Mouse (Mus musculus) hindbrain, embryonic 12.5 days (tissue): ENCODE results near the gene Reg1. TPM values are rescaled to one million over a fixed set of nuclear protein-coding genes. Genes with fewer than 3 reads are reported as not detected.

Experiments
- ATAC-seq: fragments of 200-750 bp; cut with Nextera tagmentation; 2 replicates; pipeline ENCODE4 v1.8.0; 2017; ENCODE audit warnings: moderate TSS enrichment; ENCODE audit not compliant: low FRiP score
- H3K27ac ChIP-seq: fragments of 300-500 bp; sonication (generic); 2 replicates; pipeline ENCODE4 v1.5.1; 2016; ENCODE audit warnings: mild to moderate bottlenecking
- H3K27me3 ChIP-seq: fragments of 300-500 bp; sonication (generic); 2 replicates; pipeline ENCODE4 v1.6.1; 2016; ENCODE audit warnings: mild to moderate bottlenecking
- H3K36me3 ChIP-seq: fragments of 300-500 bp; sonication (generic); 2 replicates; pipeline ENCODE4 v1.6.1; 2016; ENCODE audit warnings: mild to moderate bottlenecking
- H3K4me1 ChIP-seq: fragments of 300-500 bp; sonication (generic); 2 replicates; pipeline ENCODE4 v1.6.1; 2016
- H3K4me2 ChIP-seq: fragments of 300-500 bp; sonication (generic); replicated peaks from 2 replicates; pipeline ENCODE4 v1.6.1; 2016; ENCODE audit warnings: mild to moderate bottlenecking
- H3K4me3 ChIP-seq: fragments of 300-500 bp; sonication (generic); 2 replicates; pipeline ENCODE4 v1.5.1; 2016; ENCODE audit warnings: mild to moderate bottlenecking
- H3K9ac ChIP-seq: fragments of 300-500 bp; sonication (generic); 2 replicates; pipeline ENCODE4 v1.6.1; 2016; ENCODE audit warnings: mild to moderate bottlenecking, moderate library complexity
- H3K9me3 ChIP-seq: fragments of 300-500 bp; sonication (generic); replicated peaks from 2 replicates; pipeline ENCODE4 v1.6.1; 2016; ENCODE audit warnings: mild to moderate bottlenecking
- WGBS: fragments of 180-500 bp; shearing (Covaris S2); methylation state at CpG from one replicate; pipeline ENCODE4 v1.1.7; 2016; 5-methylcytosine and 5-hydroxymethylcytosine counted together
- polyA plus RNA-seq: library from polyadenylated mRNA; unstranded; fragments of >200 nt; fragmentation: Nextera tagmentation; extraction: Ambion mirVana; gene quantifications from 2 replicates; pipeline ENCODE4 v1.2.1, GENCODE M21; 2016

The Reg1 gene
- polyA plus RNA-seq, 1 experiment from 2014 or later, result not detected

GRCm38 (mm10) chr6:78469287-78469686 lies 46.8 kb downstream of the Reg1 start:
- WGBS, result 89% methylated on average over 3 of the region's 3 CpGs

More at GRCm38 (mm10) chr6:78469287-78469686, 46.8 kb downstream of the Reg1 start:
- Histone ChIP-seq H3K4me3 (no peak overlapping the region), H3K27me3 (no peaks in the 10 kb centered on the region), H3K27ac (no peak overlapping the region), H3K9ac (no peak overlapping the region), H3K4me2 (no peak overlapping the region), H3K4me1 (no peaks in the 10 kb centered on the region), H3K9me3 (no peaks in the 10 kb centered on the region), H3K36me3 (no peaks in the 10 kb centered on the region)
- ATAC-seq, result no peak

Other genes with a start within 250 kb of the Reg1 start
- not detected in 2 replicates for gene Reg3b, start 52.1 kb upstream of the Reg1 start, polyA plus RNA-seq
- not detected in 2 replicates for gene Reg3d, start 43.8 kb upstream of the Reg1 start, polyA plus RNA-seq
- gene Reg3a, start 42.0 kb upstream of the Reg1 start, polyA plus RNA-seq, result not detected in 2 replicates
- not detected in 2 replicates for gene Reg2, start 27.1 kb upstream of the Reg1 start, polyA plus RNA-seq
- not detected in 2 replicates for gene Reg3g, start 46.2 kb downstream of the Reg1 start, polyA plus RNA-seq